Mouse (Mus musculus): ENCODE results near the gene Clstn2. TPM values are rescaled to one million over a fixed set of nuclear protein-coding genes. Genes with fewer than 3 reads are reported as not detected.

Clstn2 gene
- total and polyA plus RNA-seq, 2 experiments, result 0.28 to 0.31 TPM

GRCm38 (mm10) chr9:97966691-97967090, 66.3 kb downstream of the Clstn2 start:
- TF ChIP-seq CTCF (IDR thresholded peaks at IDR 0.05; ENCODE audit: low read depth, low read length) (no peak), POLR2A (IDR thresholded peaks at IDR 0.05; ENCODE audit: extremely low read depth, insufficient read depth, low read length) (no peak)
- H3K27ac ChIP-seq (replicated peaks; ENCODE audit: insufficient read depth, low read depth, low read length), result no peak overlapping the region
- H3K4me3 ChIP-seq (ENCODE audit: insufficient read depth, low read depth, low read length), result no peak overlapping the region
- 86% methylated on average over 4 of the region's 4 CpGs for WGBS
- H3K79me2 ChIP-seq (ENCODE audit: control insufficient read depth, insufficient read depth, low read length), result no peaks in the 10 kb centered on the region
- H3K36me3 ChIP-seq (ENCODE audit: control insufficient read depth, insufficient read depth, low read length), result no peaks in the 10 kb centered on the region
- no peaks in the 10 kb centered on the region for H3K4me1 ChIP-seq (ENCODE audit: control insufficient read depth, insufficient read depth, low read length)
- no peaks in the 10 kb centered on the region for H3K27me3 ChIP-seq (ENCODE audit: control insufficient read depth, insufficient read depth, low read length)
- H3K9ac ChIP-seq (ENCODE audit: low read depth, low read length), result no peak overlapping the region
- no peak for DNase-seq (ENCODE audit: extremely low read depth, low read depth, low spot score)

GRCm38 (mm10) chr9:97957508-97957907, 75.5 kb downstream of the Clstn2 start:
- Histone ChIP-seq H3K4me3 (ENCODE audit: insufficient read depth, low read depth, low read length) (no peak overlapping the region), H3K27me3 (ENCODE audit: control insufficient read depth, insufficient read depth, low read length) (no peaks in the 10 kb centered on the region), H3K4me1 (ENCODE audit: control insufficient read depth, insufficient read depth, low read length) (no peaks in the 10 kb centered on the region), H3K79me2 (ENCODE audit: control insufficient read depth, insufficient read depth, low read length) (no peaks in the 10 kb centered on the region), H3K36me3 (ENCODE audit: control insufficient read depth, insufficient read depth, low read length) (no peaks in the 10 kb centered on the region), H3K9ac (ENCODE audit: low read depth, low read length) (no peak overlapping the region), H3K27ac (replicated peaks; ENCODE audit: insufficient read depth, low read depth, low read length) (no peak overlapping the region)
- DNase-seq (ENCODE audit: extremely low read depth, low read depth, low spot score), result no peak
- TF ChIP-seq CTCF (IDR thresholded peaks at IDR 0.05; ENCODE audit: low read depth, low read length) (no peak), POLR2A (IDR thresholded peaks at IDR 0.05; ENCODE audit: extremely low read depth, insufficient read depth, low read length) (no peak)
- 82% methylated on average over 8 of the region's 8 CpGs for WGBS

- no peaks in the 10 kb centered on the region for H3K36me3 ChIP-seq (ENCODE audit: control insufficient read depth, insufficient read depth, low read length)
- TF ChIP-seq CTCF (IDR thresholded peaks at IDR 0.05; ENCODE audit: low read depth, low read length) (no peak), POLR2A (IDR thresholded peaks at IDR 0.05; ENCODE audit: extremely low read depth, insufficient read depth, low read length) (no peak)
- H3K27ac ChIP-seq (replicated peaks; ENCODE audit: insufficient read depth, low read depth, low read length), result no peak overlapping the region
- H3K4me1 ChIP-seq (ENCODE audit: control insufficient read depth, insufficient read depth, low read length), result no peaks in the 10 kb centered on the region
- DNase-seq (ENCODE audit: extremely low read depth, low read depth, low spot score), result no peak
- H3K4me3 ChIP-seq (ENCODE audit: insufficient read depth, low read depth, low read length), result no peak overlapping the region
- WGBS, result 74% methylated on average over 4 of the region's 4 CpGs
- H3K27me3 ChIP-seq (ENCODE audit: control insufficient read depth, insufficient read depth, low read length), result no peaks in the 10 kb centered on the region
- H3K79me2 ChIP-seq (ENCODE audit: control insufficient read depth, insufficient read depth, low read length), result no peaks in the 10 kb centered on the region
- H3K9ac ChIP-seq (ENCODE audit: low read depth, low read length), result no peak overlapping the region
Measured at GRCm38 (mm10) chr9:97956407-97957106, 76.4 kb downstream of the Clstn2 start.

- Histone ChIP-seq H3K9ac (ENCODE audit: low read depth, low read length) (no peak overlapping the region), H3K27me3 (ENCODE audit: control insufficient read depth, insufficient read depth, low read length) (no peaks in the 10 kb centered on the region), H3K4me1 (ENCODE audit: control insufficient read depth, insufficient read depth, low read length) (no peaks in the 10 kb centered on the region), H3K27ac (replicated peaks; ENCODE audit: insufficient read depth, low read depth, low read length) (no peak overlapping the region), H3K4me3 (ENCODE audit: insufficient read depth, low read depth, low read length) (no peak overlapping the region), H3K36me3 (ENCODE audit: control insufficient read depth, insufficient read depth, low read length) (no peaks in the 10 kb centered on the region), H3K79me2 (ENCODE audit: control insufficient read depth, insufficient read depth, low read length) (no peaks in the 10 kb centered on the region)
- DNase-seq (ENCODE audit: extremely low read depth, low read depth, low spot score), result no peak
- TF ChIP-seq POLR2A (IDR thresholded peaks at IDR 0.05; ENCODE audit: extremely low read depth, insufficient read depth, low read length) (no peak), CTCF (IDR thresholded peaks at IDR 0.05; ENCODE audit: low read depth, low read length) (no peak)
- WGBS, result 72% methylated on average over 8 of the region's 8 CpGs
Measured at GRCm38 (mm10) chr9:97953746-97954359, 79.1 kb downstream of the Clstn2 start.

- DNase-seq (ENCODE audit: extremely low read depth, low read depth, low spot score), result no peak
- H3K27me3 ChIP-seq (ENCODE audit: control insufficient read depth, insufficient read depth, low read length), result no peaks in the 10 kb centered on the region
- H3K79me2 ChIP-seq (ENCODE audit: control insufficient read depth, insufficient read depth, low read length), result no peaks in the 10 kb centered on the region
- TF ChIP-seq POLR2A (IDR thresholded peaks at IDR 0.05; ENCODE audit: extremely low read depth, insufficient read depth, low read length), result no peak
- no peak for TF ChIP-seq CTCF (IDR thresholded peaks at IDR 0.05; ENCODE audit: low read depth, low read length)
- no peak overlapping the region for H3K9ac ChIP-seq (ENCODE audit: low read depth, low read length)
- no peak overlapping the region for H3K27ac ChIP-seq (replicated peaks; ENCODE audit: insufficient read depth, low read depth, low read length)
- WGBS, result 87% methylated on average over 6 of the region's 6 CpGs
- no peaks in the 10 kb centered on the region for H3K4me1 ChIP-seq (ENCODE audit: control insufficient read depth, insufficient read depth, low read length)
- no peak overlapping the region for H3K4me3 ChIP-seq (ENCODE audit: insufficient read depth, low read depth, low read length)
- no peaks in the 10 kb centered on the region for H3K36me3 ChIP-seq (ENCODE audit: control insufficient read depth, insufficient read depth, low read length)
Measured at GRCm38 (mm10) chr9:97950378-97951006, 82.5 kb downstream of the Clstn2 start.

Measured in liver, adult 2 months (tissue).